Mouse (Mus musculus) CH12.LX (cell line): Measurements from ENCODE around the gene Impdh1.
A peak's percentile ranks its signal among the peaks of the same experiment; 100 is the strongest.

ENCODE experiments used
- CTCF ChIP-seq, 2 experiments: IDR thresholded peaks in 1 of 2; conservative IDR thresholded peaks in 1 of 2; 2 replicates each; pipeline ENCODE4 v1.5.1; 2011 to 2012; ENCODE audit warnings: low read depth in 2 of 2, low read length in 2 of 2, improper control_type of control experiment in 1 of 2, inconsistent platforms in 1 of 2, mild to moderate bottlenecking in 1 of 2, moderate library complexity in 1 of 2
- E2F4 ChIP-seq: IDR thresholded peaks from 2 replicates; pipeline ENCODE4 v1.6.1; 2011; ENCODE audit warnings: low read depth, low read length, improper control_type of control experiment; ENCODE audit not compliant: insufficient replicate concordance
- ELF1 ChIP-seq: IDR thresholded peaks from 2 replicates; pipeline ENCODE4 v1.6.1; 2014; ENCODE audit warnings: low read depth, mild to moderate bottlenecking, inconsistent platforms, low read length, improper control_type of control experiment
- EP300 ChIP-seq: IDR thresholded peaks from 2 replicates; pipeline ENCODE4 v1.6.1; 2011; ENCODE audit warnings: low read length, improper control_type of control experiment
- KAT2A ChIP-seq: IDR thresholded peaks from 2 replicates; pipeline ENCODE4 v1.6.1; 2012; ENCODE audit warnings: low read length, improper control_type of control experiment, inconsistent platforms; ENCODE audit not compliant: insufficient replicate concordance
- MAX ChIP-seq: IDR thresholded peaks from 2 replicates; pipeline ENCODE4 v1.6.1; 2011; ENCODE audit warnings: low read length, improper control_type of control experiment
- MEF2A ChIP-seq: IDR thresholded peaks from 2 replicates; pipeline ENCODE4 v1.6.1; 2014; ENCODE audit warnings: low read depth, mild to moderate bottlenecking, inconsistent platforms, low read length, improper control_type of control experiment, borderline replicate concordance
- POLR2A ChIP-seq: IDR thresholded peaks from 2 replicates; pipeline ENCODE4 v1.6.1; 2011; ENCODE audit warnings: low read depth, mild to moderate bottlenecking, improper control_type of control experiment, low read length
- TBP ChIP-seq: conservative IDR thresholded peaks from 2 replicates; pipeline ENCODE4 v1.6.1; 2011; ENCODE audit warnings: low read depth, low read length, improper control_type of control experiment
- UBTF ChIP-seq: IDR thresholded peaks from 2 replicates; pipeline ENCODE4 v1.6.1; 2012; ENCODE audit warnings: low read depth, mild to moderate bottlenecking, inconsistent platforms, low read length, improper control_type of control experiment, moderate library complexity
- USF1 ChIP-seq: IDR thresholded peaks from 2 replicates; pipeline ENCODE4 v1.6.1; 2014; ENCODE audit warnings: low read depth, mild to moderate bottlenecking, inconsistent platforms, low read length, improper control_type of control experiment
- ZC3H11A ChIP-seq: IDR thresholded peaks from 2 replicates; pipeline ENCODE4 v1.6.1; 2012; ENCODE audit warnings: low read depth, mild to moderate bottlenecking, inconsistent platforms, low read length, improper control_type of control experiment

GRCm38 (mm10) chr6:29164314-29165244 is 51.6 kb downstream of the Impdh1 start, which contains the start of gene Rbm28:
- peak; percentile 95 for TF ChIP-seq POLR2A
- peak; percentile 90 for TF ChIP-seq ELF1
- TF ChIP-seq ZC3H11A = no peak
- no peak for TF ChIP-seq UBTF
- peak; percentile 60; the same call in 1 of the 2 replicates for TF ChIP-seq MEF2A
- TF ChIP-seq EP300 = no peak
- peak; percentile 58; the same call in 1 of the 2 replicates for TF ChIP-seq MAX
- TF ChIP-seq TBP = peak; percentile 96
- no peak for TF ChIP-seq CTCF (conservative IDR thresholded peaks at IDR 0.05 in 1 of 2, IDR thresholded peaks at IDR 0.05 in 1 of 2; ENCODE audit: low read depth in 2 of 2, low read length in 2 of 2)
- 0 out of 2 replicates have a peak, but pooled peaks have one; percentile 2 for TF ChIP-seq USF1
- TF ChIP-seq KAT2A = peak; percentile 63; the same call in 1 of the 2 replicates
- 0 out of 2 replicates have a peak, but pooled peaks have one; percentile 14 for TF ChIP-seq E2F4
